Mouse (Mus musculus) heart, postnatal 10 days (tissue): Measurements from ENCODE around the gene 4930519G04Rik. TPM values are rescaled to one million over a fixed set of nuclear protein-coding genes. Genes with fewer than 3 reads are reported as not detected.
A peak's percentile ranks its signal among the peaks of the same experiment; 100 is the strongest.
"Not testable (repeated sequence)": the region's sequence is repeated elsewhere in the genome, so short reads cannot be mapped to it uniquely, and the experiment has no call there.

ENCODE experiments used
- DNase-seq, 2 experiments: peaks; one replicate each; pipeline ENCODE4 v3.0.0; 2021
- intact Hi-C: fragments of 180-260 bp; cut with DNase I; formaldehyde crosslinking; loops from one replicate; pipeline ENCODE4 v1.15.1; 2025
- total RNA-seq, 2 experiments: library from RNA; stranded (reverse); gene quantifications; 2 replicates each; pipeline ENCODE4 v1.2.3; 2021

The 4930519G04Rik gene
- not detected for total RNA-seq

GRCm38 (mm10) chr5:114853364-114853763 lies at the start of gene 4930519G04Rik:
TSS of gene 4930519G04Rik (plus strand) at chr5:114853664.
- intact Hi-C loops, DNase-seq: not testable (repeated sequence)

GRCm38 (mm10) chr5:114804335-114804734 lies 49.1 kb upstream of the 4930519G04Rik start:
- no peak for DNase-seq
- intact Hi-C loops: no loop called here

- peak; percentile 59 to 63 for DNase-seq
- intact Hi-C loops: loop anchor here (5.0 kb wide), 1 partner anchor 98 kb away; the partner anchor contains the start of gene Tchp
Observed at GRCm38 (mm10) chr5:114804958-114805357, 48.5 kb upstream of the 4930519G04Rik start.

- intact Hi-C loops: loop anchor here (5.0 kb wide), 1 partner anchor 98 kb away; the partner anchor contains the start of gene Tchp
- DNase-seq: peak in 1 of 2 experiments; percentile 52
Observed at GRCm38 (mm10) chr5:114805436-114806350, 47.8 kb upstream of the 4930519G04Rik start.

GRCm38 (mm10) chr5:114806636-114807035 lies 46.8 kb upstream of the 4930519G04Rik start:
- no peak for DNase-seq
- intact Hi-C loops: loop anchor here (5.0 kb wide), 1 partner anchor 99 kb away; the partner anchor contains the start of gene Tchp

GRCm38 (mm10) chr5:114807063-114807462 lies 46.4 kb upstream of the 4930519G04Rik start:
- intact Hi-C loops: loop anchor here (5.0 kb wide), 1 partner anchor 100 kb away; the partner anchor contains the start of gene Tchp

GRCm38 (mm10) chr5:114807468-114807867 lies 46.0 kb upstream of the 4930519G04Rik start:
- no peak for DNase-seq
- intact Hi-C loops: loop anchor here (5.0 kb wide), 1 partner anchor 100 kb away; the partner anchor contains the start of gene Tchp

More at GRCm38 (mm10) chr5:114807063-114807462, 46.4 kb upstream of the 4930519G04Rik start:
- DNase-seq: no peak

GRCm38 (mm10) chr5:114807893-114808292 lies 45.6 kb upstream of the 4930519G04Rik start:
- intact Hi-C loops: loop anchor here (5.0 kb wide), 1 partner anchor 101 kb away; the partner anchor contains the start of gene Tchp

GRCm38 (mm10) chr5:114808385-114808784 lies 45.1 kb upstream of the 4930519G04Rik start:
- DNase-seq: no peak
- intact Hi-C loops: loop anchor here (5.0 kb wide), 1 partner anchor 101 kb away; the partner anchor contains the start of gene Tchp

More at GRCm38 (mm10) chr5:114807893-114808292, 45.6 kb upstream of the 4930519G04Rik start:
- DNase-seq: no peak

GRCm38 (mm10) chr5:114809181-114809756 lies 44.2 kb upstream of the 4930519G04Rik start:
- DNase-seq: no peak
- intact Hi-C loops: loop anchor here (5.0 kb wide), 1 partner anchor 102 kb away; the partner anchor contains the start of gene Tchp

- intact Hi-C loops: loop anchor here (5.0 kb wide), 1 partner anchor 103 kb away; the partner anchor contains the start of gene Tchp
- DNase-seq: no peak
Observed at GRCm38 (mm10) chr5:114809826-114810225, 43.6 kb upstream of the 4930519G04Rik start.

GRCm38 (mm10) chr5:114813525-114814181 lies 39.8 kb upstream of the 4930519G04Rik start:
- peak; percentile 85 to 90 for DNase-seq
- intact Hi-C loops: no loop called here

- intact Hi-C loops: no loop called here
- DNase-seq: no peak
Observed at GRCm38 (mm10) chr5:114816599-114816998, 36.9 kb upstream of the 4930519G04Rik start.

GRCm38 (mm10) chr5:114818124-114818523 lies 35.3 kb upstream of the 4930519G04Rik start:
- DNase-seq: no peak
- intact Hi-C loops: no loop called here

- DNase-seq: peak; percentile 63 to 77
- intact Hi-C loops: no loop called here
Observed at GRCm38 (mm10) chr5:114822796-114823688, 30.4 kb upstream of the 4930519G04Rik start, which contains the start of gene 1500011B03Rik. TSS of gene 1500011B03Rik (minus strand) at chr5:114823468.

- intact Hi-C loops: loop anchor here (1.0 kb wide), 1 partner anchor 78 kb away; no protein-coding TSS in a partner anchor
- peak; percentile 45 to 59 for DNase-seq
Observed at GRCm38 (mm10) chr5:114824197-114824596, 29.3 kb upstream of the 4930519G04Rik start.

- intact Hi-C loops: no loop called here
- DNase-seq: peak; percentile 35 to 57
Observed at GRCm38 (mm10) chr5:114825978-114826691, 27.3 kb upstream of the 4930519G04Rik start.

- DNase-seq: peak; percentile 21 to 22
- intact Hi-C loops: no loop called here
Observed at GRCm38 (mm10) chr5:114827427-114827826, 26.0 kb upstream of the 4930519G04Rik start.
